Mouse (Mus musculus) hindbrain, embryonic 15.5 days (tissue): ENCODE data around the gene Runx1. TPM values are rescaled to one million over a fixed set of nuclear protein-coding genes. Genes with fewer than 3 reads are reported as not detected.

Experiments
- ATAC-seq: fragments of 200-750 bp; cut with Nextera tagmentation; 2 replicates; pipeline ENCODE4 v1.8.0; 2017; ENCODE audit warnings: low read depth, moderate number of reproducible peaks, moderate TSS enrichment; ENCODE audit not compliant: low FRiP score
- H3K27ac ChIP-seq: fragments of 300-500 bp; sonication (generic); replicated peaks from 2 replicates; pipeline ENCODE4 v1.5.1; 2015; ENCODE audit warnings: mild to moderate bottlenecking, inconsistent platforms
- H3K27me3 ChIP-seq: fragments of 300-500 bp; sonication (generic); 2 replicates; pipeline ENCODE4 v1.6.1; 2015; ENCODE audit warnings: control low read depth, inconsistent platforms
- H3K36me3 ChIP-seq: fragments of 300-500 bp; sonication (generic); 2 replicates; pipeline ENCODE4 v1.6.1; 2015; ENCODE audit warnings: control low read depth, inconsistent platforms
- H3K4me1 ChIP-seq: fragments of 300-500 bp; sonication (generic); replicated peaks from 2 replicates; pipeline ENCODE4 v1.6.1; 2015; ENCODE audit warnings: control low read depth, inconsistent platforms
- H3K4me2 ChIP-seq: fragments of 300-500 bp; sonication (generic); 2 replicates; pipeline ENCODE4 v1.6.1; 2015; ENCODE audit warnings: moderate library complexity, mild to moderate bottlenecking, inconsistent platforms
- H3K4me3 ChIP-seq: fragments of 300-500 bp; sonication (generic); 2 replicates; pipeline ENCODE4 v1.5.1; 2015; ENCODE audit warnings: mild to moderate bottlenecking, inconsistent platforms
- H3K9ac ChIP-seq: fragments of 300-500 bp; sonication (generic); 2 replicates; pipeline ENCODE4 v1.6.1; 2015; ENCODE audit warnings: inconsistent platforms
- H3K9me3 ChIP-seq: fragments of 300-500 bp; sonication (generic); 2 replicates; pipeline ENCODE4 v1.6.1; 2016; ENCODE audit warnings: control low read depth, inconsistent platforms
- WGBS: fragments of 180-500 bp; shearing (Covaris S2); methylation state at CpG from one replicate; pipeline ENCODE4 v1.1.7; 2015; 5-methylcytosine and 5-hydroxymethylcytosine counted together
- polyA plus RNA-seq: library from polyadenylated mRNA; unstranded; fragments of >200 nt; fragmentation: Nextera tagmentation; extraction: Ambion mirVana; gene quantifications from 2 replicates; pipeline ENCODE4 v1.2.1, GENCODE M21; 2015

Gene Runx1
- polyA plus RNA-seq, 1 experiment from 2014 or later, result 1.1 TPM

DNA sequence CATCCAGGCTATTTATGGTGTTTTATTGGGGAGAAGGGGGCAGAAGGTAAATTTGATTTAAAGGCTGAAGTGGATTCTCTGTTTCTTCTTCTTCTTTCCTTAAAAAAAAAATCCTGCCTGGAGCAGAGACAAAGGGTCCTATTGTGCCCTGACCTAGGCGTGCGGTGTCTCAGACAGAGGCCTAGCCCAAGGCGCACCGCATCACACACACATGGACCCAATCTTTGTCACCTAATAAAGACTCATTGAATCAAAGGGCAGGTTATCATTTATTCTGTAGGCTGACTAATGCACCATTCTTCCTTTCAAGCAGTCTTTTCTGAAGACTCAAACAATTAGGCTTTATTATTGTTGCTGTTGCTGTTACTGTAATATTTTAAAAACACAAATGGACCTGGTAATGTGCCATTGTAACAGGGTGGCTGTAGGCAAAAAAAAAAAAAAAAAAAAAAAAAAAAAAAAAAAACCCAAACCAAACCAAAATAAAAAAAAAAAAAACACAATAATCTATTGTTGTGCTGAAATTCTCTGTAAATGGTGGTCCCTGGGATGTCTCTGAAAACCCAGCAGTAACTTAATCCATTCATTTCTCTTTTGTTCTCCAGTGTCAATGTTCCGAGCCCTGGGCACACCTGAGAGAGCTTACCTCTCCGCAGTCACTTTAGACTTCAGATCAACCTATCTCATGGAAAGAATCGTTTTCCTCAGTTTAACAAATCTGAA is 86.7 kb downstream of the Runx1 start:
- Histone ChIP-seq H3K27me3 (no peaks in the 10 kb centered on the region), H3K36me3 (no peaks in the 10 kb centered on the region), H3K4me1 (peaks cover 5% of the 10 kb centered on the region; the same call in 1 of the 2 replicates), H3K9me3 (no peaks in the 10 kb centered on the region), H3K4me3 (no peak overlapping the region), H3K27ac (no peak overlapping the region), H3K9ac (no peak overlapping the region), H3K4me2 (no peak overlapping the region)
- ATAC-seq, result no peak
- 69% methylated on average over 7 of the region's 7 CpGs for WGBS

DNA sequence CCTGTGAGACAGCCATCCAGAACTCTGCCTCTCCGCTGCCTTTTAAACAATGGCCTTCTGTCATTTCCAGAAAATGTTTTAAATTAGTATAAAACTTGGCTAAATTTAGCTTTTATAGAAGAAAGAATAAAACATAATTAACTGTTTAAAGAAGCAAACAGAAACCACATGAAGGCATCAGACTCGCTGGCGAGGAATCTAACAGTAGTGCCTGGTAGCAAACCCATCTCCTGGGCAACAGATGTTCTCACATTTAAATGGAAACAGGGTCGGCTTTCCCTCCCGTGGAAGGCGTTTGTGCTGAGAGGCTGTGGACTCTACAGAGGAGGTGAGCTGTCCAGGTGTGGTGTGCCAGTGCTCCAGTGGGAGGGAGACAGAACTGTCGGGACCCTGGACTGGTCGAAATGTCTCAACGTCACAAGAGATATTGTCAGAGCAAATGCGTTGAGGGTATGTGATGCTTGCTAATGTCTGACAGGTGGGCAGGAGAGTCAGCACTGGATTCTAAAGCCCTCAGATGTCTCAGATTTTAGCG is 87.4 kb downstream of the Runx1 start:
- 74% methylated on average over 11 of the region's 11 CpGs for WGBS
- Histone ChIP-seq H3K27me3 (no peaks in the 10 kb centered on the region), H3K4me3 (no peak overlapping the region), H3K4me1 (peaks cover 5% of the 10 kb centered on the region; the same call in 1 of the 2 replicates), H3K27ac (no peak overlapping the region), H3K4me2 (no peak overlapping the region), H3K36me3 (no peaks in the 10 kb centered on the region), H3K9ac (no peak overlapping the region), H3K9me3 (no peaks in the 10 kb centered on the region)
- no peak for ATAC-seq

DNA sequence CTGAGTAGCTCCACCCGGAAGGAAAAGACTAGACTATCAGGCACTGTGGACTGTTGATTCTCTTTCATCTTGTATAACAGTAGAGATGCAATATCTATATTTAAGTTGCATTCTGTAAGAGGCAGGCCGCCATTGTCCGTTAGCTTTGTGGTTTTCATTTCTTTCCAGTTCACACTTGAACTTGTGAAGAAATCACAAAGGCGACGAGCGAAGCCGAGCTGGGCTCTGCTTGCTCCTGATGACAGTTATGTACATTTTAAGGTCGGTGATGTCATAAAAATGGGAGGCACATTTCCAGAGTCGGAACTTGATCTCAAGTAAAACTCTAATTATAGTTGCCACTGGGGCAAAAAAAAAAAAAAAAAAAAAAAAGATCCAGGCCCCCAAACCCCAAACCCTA is 99.1 kb downstream of the Runx1 start:
- 97% methylated on average over 9 of the region's 9 CpGs for WGBS
- no peak for ATAC-seq
- H3K27ac ChIP-seq, result no peak overlapping the region
- H3K4me3 ChIP-seq, result no peak overlapping the region
- no peak overlapping the region for H3K9ac ChIP-seq
- H3K36me3 ChIP-seq, result no peaks in the 10 kb centered on the region
- H3K4me2 ChIP-seq, result no peak overlapping the region
- H3K27me3 ChIP-seq, result 0 out of 2 replicates have a peak, but pooled peaks cover 4% of the 10 kb centered on the region
- no peaks in the 10 kb centered on the region for H3K9me3 ChIP-seq
- H3K4me1 ChIP-seq, result no peaks in the 10 kb centered on the region

DNA sequence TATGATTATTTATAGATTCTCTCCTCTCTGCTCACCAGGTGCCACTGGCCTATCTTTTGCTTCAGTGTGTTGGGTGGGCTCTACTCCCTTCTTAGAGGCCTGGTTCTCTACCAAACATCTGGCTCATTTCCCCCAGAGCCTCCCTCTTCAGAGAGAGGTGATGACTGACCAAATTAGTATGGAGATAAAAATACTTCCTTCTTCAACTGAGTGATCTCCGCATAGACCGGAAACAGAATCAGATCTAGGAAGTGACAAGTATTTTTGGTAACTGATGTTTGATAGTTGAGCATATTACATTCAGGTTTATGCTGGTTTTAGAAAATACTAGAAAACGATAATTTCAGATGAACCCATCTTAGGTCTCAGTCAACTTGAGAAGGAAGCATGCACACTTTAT is 101.4 kb downstream of the Runx1 start:
- peaks cover 10% of the 10 kb centered on the region; the same call in 1 of the 2 replicates for H3K4me1 ChIP-seq
- no peak overlapping the region for H3K27ac ChIP-seq
- no peak overlapping the region for H3K4me3 ChIP-seq
- WGBS, result 94% methylated on average over 3 of the region's 3 CpGs
- H3K27me3 ChIP-seq, result 0 out of 2 replicates have a peak, but pooled peaks cover 4% of the 10 kb centered on the region
- H3K4me2 ChIP-seq, result no peak overlapping the region
- no peak overlapping the region for H3K9ac ChIP-seq
- H3K9me3 ChIP-seq, result no peaks in the 10 kb centered on the region
- H3K36me3 ChIP-seq, result no peaks in the 10 kb centered on the region
- no peak for ATAC-seq

DNA sequence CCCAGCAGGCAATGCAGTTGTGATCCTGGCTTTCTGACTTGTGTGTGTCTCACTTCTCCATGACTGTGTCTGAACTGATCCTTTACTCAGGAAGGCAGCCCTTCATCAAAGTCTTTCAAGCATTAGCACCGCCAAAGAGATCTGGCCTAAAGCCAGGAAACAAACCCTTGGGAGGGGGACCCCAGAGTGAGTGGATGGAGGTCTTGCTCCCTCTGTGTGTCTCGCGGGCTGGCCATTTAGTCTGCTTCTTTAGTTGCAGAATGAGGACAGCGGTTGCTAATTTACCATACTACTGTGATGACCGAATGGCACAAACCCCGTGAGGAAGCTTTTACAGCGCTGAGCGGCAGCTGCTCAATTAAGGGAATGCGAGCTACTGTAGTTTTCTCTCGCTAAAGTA is 105.3 kb downstream of the Runx1 start:
- no peak overlapping the region for H3K9ac ChIP-seq
- ATAC-seq, result no peak
- no peak overlapping the region for H3K4me3 ChIP-seq
- H3K27ac ChIP-seq, result no peak overlapping the region
- H3K4me1 ChIP-seq, result peaks cover 10% of the 10 kb centered on the region; the same call in 1 of the 2 replicates
- H3K9me3 ChIP-seq, result no peaks in the 10 kb centered on the region
- H3K4me2 ChIP-seq, result no peak overlapping the region
- H3K27me3 ChIP-seq, result 0 out of 2 replicates have a peak, but pooled peaks cover 4% of the 10 kb centered on the region
- H3K36me3 ChIP-seq, result no peaks in the 10 kb centered on the region
- 21% methylated on average over 10 of the region's 10 CpGs for WGBS

DNA sequence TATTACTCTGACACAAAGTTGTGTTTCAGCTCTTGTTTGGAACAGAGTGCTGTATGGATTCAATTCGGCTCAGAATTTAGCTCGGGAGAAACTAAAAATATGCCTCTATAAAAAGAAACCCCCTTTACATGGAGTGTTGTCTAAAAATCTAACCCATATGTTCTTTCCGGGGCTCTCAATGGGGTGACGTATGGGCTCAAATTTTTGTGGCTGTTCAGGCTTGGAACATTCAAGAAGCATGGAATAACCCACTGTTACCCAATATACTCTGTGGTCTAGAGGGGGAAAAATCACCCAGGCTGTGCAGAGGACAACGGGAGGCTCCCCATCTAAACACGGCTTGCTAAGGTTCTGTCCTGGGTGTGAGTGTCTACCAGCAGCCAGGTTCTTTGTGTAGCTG is 106.2 kb downstream of the Runx1 start:
- no peak overlapping the region for H3K27ac ChIP-seq
- no peak overlapping the region for H3K4me3 ChIP-seq
- H3K9me3 ChIP-seq, result no peaks in the 10 kb centered on the region
- H3K4me1 ChIP-seq, result peaks cover 10% of the 10 kb centered on the region; the same call in 1 of the 2 replicates
- no peaks in the 10 kb centered on the region for H3K36me3 ChIP-seq
- WGBS, result 90% methylated on average over 6 of the region's 6 CpGs
- H3K9ac ChIP-seq, result no peak overlapping the region
- ATAC-seq, result no peak
- H3K4me2 ChIP-seq, result no peak overlapping the region
- H3K27me3 ChIP-seq, result 0 out of 2 replicates have a peak, but pooled peaks cover 4% of the 10 kb centered on the region

DNA sequence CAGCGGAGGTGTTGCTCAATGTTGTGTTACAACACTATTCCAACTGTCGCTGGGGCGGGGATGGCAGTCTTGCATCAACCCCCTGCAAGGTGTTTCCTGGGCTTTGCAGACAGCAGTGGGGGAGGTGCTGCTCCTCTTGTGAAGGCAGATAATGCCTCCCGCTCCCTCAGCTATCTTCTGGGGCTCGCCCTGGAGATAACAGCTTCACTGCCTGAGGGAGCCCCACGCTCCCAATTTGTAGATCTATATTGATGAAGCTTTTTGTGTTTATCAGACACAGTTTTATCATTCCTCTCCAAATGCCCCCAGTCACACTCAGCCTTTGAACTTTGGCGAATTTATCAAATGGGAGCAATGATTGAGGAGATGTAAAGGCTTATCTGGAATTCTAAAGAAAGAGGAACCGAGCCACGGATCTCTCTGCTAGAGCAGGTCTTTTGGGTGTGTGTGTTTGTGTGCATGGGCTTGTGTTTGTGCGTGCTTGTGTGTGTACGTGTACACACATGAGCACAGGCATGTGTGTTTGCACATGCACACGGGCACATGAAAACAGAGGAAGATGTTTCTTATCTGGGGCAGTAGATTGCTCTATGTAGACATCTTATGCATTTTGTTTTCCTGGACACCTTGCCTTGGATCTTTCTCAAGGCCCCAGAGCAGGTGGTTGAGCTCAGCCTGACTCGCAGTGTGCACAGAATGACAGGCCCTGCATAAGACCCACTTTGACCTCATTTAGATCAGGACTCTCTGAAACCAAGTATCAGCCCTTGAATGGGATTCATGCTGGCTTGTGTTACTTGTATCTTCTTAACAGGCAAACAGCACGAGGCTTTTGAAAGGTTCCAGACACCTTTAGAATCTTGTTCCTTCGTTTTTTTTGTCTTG is 110.1 kb downstream of the Runx1 start:
- Histone ChIP-seq H3K9ac (no peak overlapping the region), H3K36me3 (no peaks in the 10 kb centered on the region), H3K4me2 (no peak overlapping the region), H3K27ac (no peak overlapping the region), H3K4me3 (no peak overlapping the region), H3K27me3 (no peaks in the 10 kb centered on the region), H3K4me1 (peaks cover 5% of the 10 kb centered on the region; the same call in 1 of the 2 replicates), H3K9me3 (no peaks in the 10 kb centered on the region)
- ATAC-seq, result no peak
- WGBS, result 39% methylated on average over 15 of the region's 15 CpGs

DNA sequence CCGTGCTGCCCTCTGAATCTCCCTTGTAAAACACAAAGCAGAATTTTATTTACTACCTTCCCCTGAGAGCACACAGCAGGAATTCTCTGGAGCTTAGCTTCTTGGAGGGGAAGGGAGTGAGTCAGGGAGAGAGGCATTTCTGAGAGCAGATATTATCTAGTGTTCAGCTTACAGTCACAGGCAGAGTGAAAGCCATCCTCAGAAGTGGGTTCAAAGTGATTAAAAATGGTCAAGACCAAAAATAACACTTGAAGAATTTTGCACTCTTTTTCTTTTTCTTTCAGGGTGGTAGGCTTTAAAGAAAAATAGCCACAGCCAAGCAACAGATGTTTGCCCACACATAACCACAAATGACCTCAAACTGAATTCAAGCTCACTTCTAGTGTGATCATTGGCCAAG is 115.8 kb downstream of the Runx1 start:
- ATAC-seq, result no peak
- 30% methylated on average over 1 of the region's 1 CpGs for WGBS
- Histone ChIP-seq H3K36me3 (no peaks in the 10 kb centered on the region), H3K9ac (no peak overlapping the region), H3K9me3 (no peaks in the 10 kb centered on the region), H3K27ac (no peak overlapping the region), H3K27me3 (peaks cover 5% of the 10 kb centered on the region; the same call in 1 of the 2 replicates), H3K4me3 (no peak overlapping the region), H3K4me1 (no peaks in the 10 kb centered on the region), H3K4me2 (no peak overlapping the region)

DNA sequence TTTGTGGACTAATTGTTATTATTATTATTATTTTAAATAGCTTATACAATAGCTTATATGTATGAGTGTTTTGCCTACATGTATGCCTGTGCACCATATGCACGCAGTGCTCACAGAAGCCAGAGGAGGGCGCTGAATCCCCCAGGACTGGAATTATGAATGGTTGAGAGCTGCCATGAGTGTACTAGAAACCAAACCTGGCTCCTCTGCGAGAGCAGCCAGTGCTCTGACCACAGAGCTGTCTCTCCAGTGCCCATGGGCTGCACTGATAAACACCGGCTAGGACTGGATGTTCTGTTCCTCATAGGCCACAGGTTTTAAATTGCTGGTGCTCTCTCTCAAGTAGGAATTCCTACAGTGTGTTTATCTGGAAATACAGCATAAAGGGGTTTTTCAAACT is 117.2 kb downstream of the Runx1 start:
- peaks cover 9% of the 10 kb centered on the region for H3K27me3 ChIP-seq
- no peak overlapping the region for H3K4me2 ChIP-seq
- H3K36me3 ChIP-seq, result no peaks in the 10 kb centered on the region
- no peak for ATAC-seq
- H3K4me1 ChIP-seq, result no peaks in the 10 kb centered on the region
- H3K9me3 ChIP-seq, result no peaks in the 10 kb centered on the region
- H3K9ac ChIP-seq, result no peak overlapping the region
- 76% methylated on average over 4 of the region's 4 CpGs for WGBS
- H3K4me3 ChIP-seq, result no peak overlapping the region
- H3K27ac ChIP-seq, result no peak overlapping the region

DNA sequence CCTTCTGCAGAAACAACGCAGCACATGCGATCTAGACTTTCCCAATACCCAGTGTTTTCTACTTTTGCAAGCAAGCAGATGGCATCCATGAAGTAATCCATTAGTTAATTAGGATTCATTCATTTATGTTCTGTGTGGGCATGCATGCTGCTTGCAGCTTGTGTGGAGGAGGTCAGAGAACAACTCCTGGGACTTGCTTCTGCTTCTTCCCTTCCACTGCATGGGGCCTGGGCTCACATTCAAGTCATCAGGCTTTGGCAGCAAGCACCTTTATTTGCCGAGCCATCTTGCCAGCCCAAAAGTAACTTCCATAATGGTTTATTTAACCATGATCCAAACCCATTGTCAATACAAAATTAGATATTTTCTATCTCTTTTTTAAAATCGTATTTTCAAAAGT is 118.2 kb downstream of the Runx1 start:
- H3K9ac ChIP-seq, result no peak overlapping the region
- no peaks in the 10 kb centered on the region for H3K9me3 ChIP-seq
- ATAC-seq, result no peak
- H3K4me1 ChIP-seq, result no peaks in the 10 kb centered on the region
- H3K4me2 ChIP-seq, result no peak overlapping the region
- no peak overlapping the region for H3K27ac ChIP-seq
- no peaks in the 10 kb centered on the region for H3K36me3 ChIP-seq
- H3K4me3 ChIP-seq, result no peak overlapping the region
- H3K27me3 ChIP-seq, result peaks cover 18% of the 10 kb centered on the region
- WGBS, result 73% methylated on average over 4 of the region's 4 CpGs

DNA sequence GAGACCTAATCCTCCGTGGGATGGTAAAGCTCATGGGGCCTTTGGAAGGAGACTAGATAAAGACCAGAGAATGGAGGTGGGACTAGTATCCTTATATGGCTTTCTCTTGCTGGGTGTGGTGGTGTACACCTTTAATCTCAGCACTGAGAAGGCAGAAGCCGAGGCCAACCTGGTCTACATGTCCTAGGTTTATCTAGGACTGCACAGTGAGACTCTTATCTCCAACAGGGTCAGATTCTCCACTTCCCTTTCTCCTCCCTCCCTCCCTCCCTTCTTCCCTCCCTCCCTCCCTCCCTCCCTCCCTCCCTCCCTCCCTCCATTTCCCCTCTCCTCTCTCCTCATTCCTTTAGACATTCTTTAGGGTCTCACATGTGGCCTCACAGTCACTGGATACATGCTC is 118.8 kb downstream of the Runx1 start:
- 77% methylated on average over 2 of the region's 2 CpGs for WGBS

More for the DNA sequence above, 118.8 kb downstream of the Runx1 start:
- Histone ChIP-seq H3K27ac (no peak overlapping the region), H3K9ac (no peak overlapping the region), H3K36me3 (no peaks in the 10 kb centered on the region), H3K4me2 (no peak overlapping the region), H3K9me3 (no peaks in the 10 kb centered on the region), H3K4me1 (no peaks in the 10 kb centered on the region), H3K27me3 (peaks cover 20% of the 10 kb centered on the region), H3K4me3 (no peak overlapping the region)
- no peak for ATAC-seq
